Mouse (Mus musculus): ENCODE measurements around the gene Tmem189. TPM values are rescaled to one million over a fixed set of nuclear protein-coding genes. Genes with fewer than 3 reads are reported as not detected.

Gene Tmem189
- polyA plus RNA-seq, 1 experiment from 2014 or later = 22.1 TPM

DNA sequence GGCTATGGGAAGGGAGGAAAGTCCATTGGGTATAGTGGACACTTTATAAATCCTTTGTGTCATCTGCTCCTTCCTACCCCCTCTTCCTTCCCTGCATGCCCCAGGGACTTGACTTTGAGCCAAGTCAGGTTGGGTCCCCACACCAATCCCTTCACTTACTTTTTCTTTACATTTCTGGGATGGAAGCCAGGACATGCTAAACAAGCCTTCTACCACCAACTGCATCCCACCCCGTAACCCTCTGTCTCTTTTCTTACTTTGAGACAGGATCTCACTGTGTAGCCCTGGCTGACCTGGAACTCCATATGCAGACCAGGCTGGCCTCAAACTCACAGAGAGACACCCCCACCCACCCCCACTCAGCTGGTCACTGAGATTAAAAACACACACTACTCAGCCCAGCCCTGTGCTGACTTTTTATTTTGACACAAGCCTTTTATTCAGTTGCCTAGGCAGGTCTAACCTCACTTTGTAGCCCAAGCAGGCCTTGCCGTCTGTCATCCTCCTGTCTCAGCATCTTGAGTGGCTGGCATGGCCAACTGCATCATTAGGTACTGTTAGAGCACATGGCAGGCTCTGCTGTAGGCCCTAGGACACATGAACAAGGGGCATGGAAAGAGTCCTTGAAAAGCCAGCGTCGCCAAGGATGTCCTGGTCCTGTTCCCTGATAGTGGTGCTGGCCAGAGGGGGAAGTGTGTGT, 95.9 kb downstream of the Tmem189 start:
- H3K27me3 ChIP-seq = peaks cover 12% of the 10 kb centered on the region; the same call in 1 of the 2 replicates
- peaks cover 14% of the 10 kb centered on the region for H3K4me1 ChIP-seq
- H3K9ac ChIP-seq = no peak overlapping the region
- no peaks in the 10 kb centered on the region for H3K9me3 ChIP-seq (replicated peaks)
- no peak overlapping the region for H3K27ac ChIP-seq
- H3K4me3 ChIP-seq = no peak overlapping the region
- WGBS = 80% methylated on average over 4 of the region's 4 CpGs
- H3K36me3 ChIP-seq (ENCODE audit: poor library complexity, severe bottlenecking) = no peaks in the 10 kb centered on the region
- no peak for ATAC-seq
- H3K4me2 ChIP-seq = no peak overlapping the region

Small RNA genes within 50 kb of the gene (microRNA-seq; reads per million reads assigned to microRNA genes)
- not detected for gene Gm22355

Other genes starting within 250 kb of the Tmem189 start
- gene Rnf114, start 197.2 kb downstream of the Tmem189 start, polyA plus RNA-seq (2015; fragmentation: Nextera tagmentation; extraction: Ambion mirVana) = 134 and 147 TPM in 2 replicates
- gene Spata2, start 196.9 kb downstream of the Tmem189 start, polyA plus RNA-seq (2015; fragmentation: Nextera tagmentation; extraction: Ambion mirVana) = 21.3 and 24.4 TPM in 2 replicates
- gene Snai1, start 151.6 kb downstream of the Tmem189 start, polyA plus RNA-seq (2015; fragmentation: Nextera tagmentation; extraction: Ambion mirVana) = 1.9 and 2.7 TPM in 2 replicates
- 278 and 309 TPM in 2 replicates for gene Ube2v1, start 57.7 kb downstream of the Tmem189 start, polyA plus RNA-seq (2015; fragmentation: Nextera tagmentation; extraction: Ambion mirVana)
- 5.5 and 8.2 TPM in 2 replicates for gene Gm20431, start 28.3 kb downstream of the Tmem189 start, polyA plus RNA-seq (2015; fragmentation: Nextera tagmentation; extraction: Ambion mirVana)
- gene Cebpb, start 907 bp downstream of the Tmem189 start, polyA plus RNA-seq (2015; fragmentation: Nextera tagmentation; extraction: Ambion mirVana) = 0.11 and 0.14 TPM in 2 replicates
- gene Ptpn1, start 242.2 kb upstream of the Tmem189 start, polyA plus RNA-seq (2015; fragmentation: Nextera tagmentation; extraction: Ambion mirVana) = 94.4 and 104 TPM in 2 replicates